Mouse (Mus musculus) spleen, adult 2 months (tissue): ENCODE measurements around the gene Fgfr2.

Experiments
- CTCF ChIP-seq: fragments of 200-500 bp; IDR thresholded peaks from 2 replicates; pipeline ENCODE4 v1.5.1; 2011; ENCODE audit warnings: mild to moderate bottlenecking, inconsistent platforms; ENCODE audit not compliant: insufficient read depth, insufficient read length, insufficient replicate concordance; ENCODE audit errors: extremely low read depth
- POLR2A ChIP-seq: fragments of 200-500 bp; IDR thresholded peaks from 2 replicates; pipeline ENCODE4 v1.6.1; 2011; ENCODE audit warnings: low read depth, low read length, inconsistent platforms

GRCm38 (mm10) chr7:132243225-132243624, 879.9 kb downstream of the Fgfr2 start:
- TF ChIP-seq CTCF: no peak
- TF ChIP-seq POLR2A: no peak
